Mouse (Mus musculus): ENCODE results near the gene Coq6.

The Coq6 gene

GRCm38 (mm10) chr12:84396947-84397679 lies 35.7 kb downstream of the Coq6 start:
- DNase-seq (ENCODE audit: low spot score): no peak

DNA sequence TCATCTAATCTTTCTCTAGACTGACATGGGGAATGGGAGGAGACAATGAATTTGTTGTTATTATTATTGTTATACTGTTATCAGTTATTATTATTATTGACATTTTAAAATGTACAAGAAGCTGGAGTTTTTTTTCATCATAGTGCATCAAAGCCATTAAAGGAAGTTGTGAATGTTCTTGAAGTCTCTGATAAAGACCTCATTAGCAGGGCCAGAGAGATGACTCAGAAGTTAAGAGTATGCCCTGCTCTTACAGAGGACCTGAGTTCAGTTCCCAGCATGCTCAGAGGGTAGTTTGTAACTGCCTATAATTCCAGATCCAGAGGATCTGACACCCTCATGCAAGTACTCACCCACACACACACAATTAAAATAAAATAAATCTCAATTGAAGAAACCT lies 36.2 kb downstream of the Coq6 start:
- no peak for DNase-seq (ENCODE audit: low spot score)

- DNase-seq (ENCODE audit: low spot score): no peak
These were observed 37.2 kb downstream of the Coq6 start for GRCm38 (mm10) chr12:84398629-84399028.

DNA sequence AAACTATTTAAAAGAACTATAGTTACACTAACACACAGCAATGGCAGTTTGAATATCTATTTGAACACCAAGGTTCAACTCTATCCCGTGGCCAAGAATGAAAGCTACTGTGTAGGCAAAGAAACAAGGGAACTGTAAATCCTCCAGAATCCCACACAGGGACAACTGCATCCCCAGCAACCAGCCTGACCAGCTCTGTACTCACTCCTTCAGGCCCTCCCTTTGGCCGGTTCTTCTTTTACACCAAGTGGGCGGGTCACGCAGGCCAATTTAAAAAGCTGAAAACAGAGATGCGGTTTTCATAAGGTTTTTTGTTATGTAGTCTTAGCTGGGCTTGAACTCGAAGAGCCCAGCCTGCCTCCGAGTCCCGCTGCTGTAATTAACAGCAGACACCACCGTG lies 37.7 kb downstream of the Coq6 start:
- no peak for DNase-seq (ENCODE audit: low spot score)

GRCm38 (mm10) chr12:84399663-84400062 lies 38.2 kb downstream of the Coq6 start:
- no peak for DNase-seq (ENCODE audit: low spot score)

GRCm38 (mm10) chr12:84400068-84400467 lies 38.6 kb downstream of the Coq6 start:
- DNase-seq (ENCODE audit: low spot score): no peak

GRCm38 (mm10) chr12:84400653-84401052 lies 39.2 kb downstream of the Coq6 start:
- DNase-seq (ENCODE audit: low spot score): no peak

DNA sequence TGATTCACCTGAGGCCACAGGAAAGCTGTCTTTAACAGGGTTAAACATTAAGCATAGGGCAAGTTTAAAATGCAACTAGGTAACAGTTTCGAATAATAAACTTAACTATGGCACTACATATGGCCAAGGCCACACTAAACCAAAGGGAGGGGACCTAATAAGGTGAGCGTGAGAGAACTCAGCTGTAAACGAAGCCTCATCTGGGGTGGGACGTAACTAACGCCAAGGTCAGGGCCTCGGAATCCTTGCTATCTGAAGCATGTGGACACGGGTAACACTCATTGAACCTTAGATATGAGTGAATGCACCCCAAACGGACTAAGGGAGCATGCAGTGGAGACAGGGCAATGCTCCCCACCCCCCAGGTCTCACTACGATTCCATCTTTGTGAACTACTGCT lies 41.5 kb downstream of the Coq6 start:
- no peak for DNase-seq (ENCODE audit: low spot score)

- DNase-seq (ENCODE audit: low spot score): no peak
These were observed 43.1 kb downstream of the Coq6 start for GRCm38 (mm10) chr12:84404541-84404940.

DNA sequence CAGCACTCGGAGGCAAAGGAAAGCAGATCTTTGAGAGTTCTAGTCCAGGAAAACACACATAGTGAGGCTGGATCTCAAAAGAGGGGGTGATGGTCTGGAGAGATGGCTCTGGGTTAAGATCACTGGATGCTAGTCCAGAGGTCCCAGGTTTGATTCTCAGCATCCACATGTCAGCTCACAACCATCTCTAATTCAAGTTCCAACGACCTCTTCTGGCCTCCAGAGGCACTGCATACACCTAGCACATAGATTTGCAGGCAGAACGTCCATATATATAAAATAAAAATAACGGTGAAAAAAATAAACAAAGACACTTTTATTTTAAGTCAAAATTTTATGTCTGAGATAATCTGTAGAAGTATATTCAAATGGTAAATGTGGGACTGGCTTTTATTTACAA lies 45.8 kb downstream of the Coq6 start:
- no peak for DNase-seq (ENCODE audit: low spot score)

- DNase-seq (ENCODE audit: low spot score): no peak
These were observed 46.7 kb downstream of the Coq6 start for GRCm38 (mm10) chr12:84407874-84408818.

DNA sequence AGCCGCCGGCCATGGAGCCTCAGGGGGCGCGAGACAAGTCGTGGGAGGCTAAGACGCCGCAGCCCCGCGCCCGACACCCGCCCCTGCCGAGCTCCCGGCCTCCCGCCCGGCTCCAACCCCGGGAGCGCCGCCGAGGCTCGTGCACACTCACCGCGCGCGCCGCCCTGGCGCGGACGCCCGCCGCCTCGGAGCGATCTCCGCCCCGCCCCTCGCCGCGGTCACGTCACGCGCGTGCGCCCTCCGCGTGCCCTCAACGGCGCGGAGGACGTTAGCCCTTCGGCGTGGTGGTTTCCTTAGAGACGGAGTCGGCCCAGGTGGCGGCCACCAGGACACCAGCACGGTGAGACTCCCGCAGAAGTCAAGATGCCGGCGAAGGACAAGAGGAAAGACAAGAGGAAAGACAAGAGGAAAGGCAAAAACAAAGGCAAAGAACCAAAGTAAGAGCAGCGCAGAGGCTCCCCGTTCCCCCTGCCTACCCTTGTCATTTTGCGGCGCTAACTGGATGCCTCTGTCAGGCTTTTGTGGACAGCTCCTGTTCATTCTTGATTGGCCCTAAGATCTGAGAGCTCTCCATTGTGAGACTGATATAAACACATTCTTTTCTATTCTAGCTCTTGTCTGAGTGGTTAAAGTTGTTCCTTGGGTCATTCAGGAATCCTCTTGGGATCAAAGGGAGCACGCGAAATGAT lies 47.5 kb downstream of the Coq6 start, which contains the start of the genes Entpd5 and Bbof1:
Gene Entpd5, minus strand, starts transcription at position 211 of the 689 bp plus-strand sequence.
Gene Bbof1, plus strand, starts transcription at position 253 of the 689 bp plus-strand sequence.
- peak; percentile 51 for DNase-seq (ENCODE audit: low spot score)

GRCm38 (mm10) chr12:84416834-84417604 lies 55.6 kb downstream of the Coq6 start, which contains the start of gene Rnf113a2:
Gene Rnf113a2 (plus strand): TSS chr12:84417196.
- peak; percentile 39 for DNase-seq (ENCODE audit: low spot score)

DNA sequence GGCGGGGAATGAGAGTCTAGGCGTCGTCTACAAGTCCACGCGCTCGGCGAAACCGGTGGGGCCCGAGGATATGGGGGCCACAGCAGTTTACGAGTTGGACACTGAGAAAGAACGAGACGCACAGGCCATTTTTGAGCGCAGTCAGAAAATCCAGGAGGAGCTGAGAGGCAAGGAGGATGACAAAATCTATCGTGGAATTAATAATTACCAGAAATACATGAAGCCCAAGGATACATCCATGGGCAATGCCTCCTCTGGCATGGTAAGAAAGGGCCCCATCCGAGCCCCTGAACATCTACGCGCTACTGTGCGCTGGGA lies 56.1 kb downstream of the Coq6 start:
- no peak for DNase-seq (ENCODE audit: low spot score)

Data from urinary bladder, postnatal 10 days (tissue).